Mouse (Mus musculus) retina, postnatal 1 day (tissue): Measurements from ENCODE around the gene Eif4ebp2.
A peak's percentile ranks its signal among the peaks of the same experiment; 100 is the strongest.

Experiments used
- DNase-seq: peaks from one replicate; pipeline ENCODE4 v3.0.0-alpha.2; 2012

The Eif4ebp2 gene

DNA sequence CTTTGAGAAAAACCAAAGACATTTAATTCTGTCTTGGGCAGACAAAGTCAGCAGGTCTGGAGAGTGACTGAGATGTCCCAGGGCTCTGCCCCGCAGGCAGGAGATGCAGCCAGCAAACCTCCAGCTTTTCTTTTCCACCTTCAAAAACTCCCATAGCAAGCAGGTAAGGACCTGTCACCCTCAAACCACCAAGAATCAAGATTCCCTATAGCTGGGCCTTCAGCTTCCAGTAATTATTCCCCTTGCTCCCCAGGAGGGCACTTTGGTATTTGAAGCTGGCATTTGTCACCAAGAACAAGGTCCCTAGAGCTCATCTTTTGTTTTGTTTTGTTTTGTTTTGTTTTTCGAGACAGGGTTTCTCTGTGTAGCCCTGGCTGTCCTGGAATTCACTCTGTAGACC is 35.4 kb downstream of the Eif4ebp2 start:
- no peak for DNase-seq

DNA sequence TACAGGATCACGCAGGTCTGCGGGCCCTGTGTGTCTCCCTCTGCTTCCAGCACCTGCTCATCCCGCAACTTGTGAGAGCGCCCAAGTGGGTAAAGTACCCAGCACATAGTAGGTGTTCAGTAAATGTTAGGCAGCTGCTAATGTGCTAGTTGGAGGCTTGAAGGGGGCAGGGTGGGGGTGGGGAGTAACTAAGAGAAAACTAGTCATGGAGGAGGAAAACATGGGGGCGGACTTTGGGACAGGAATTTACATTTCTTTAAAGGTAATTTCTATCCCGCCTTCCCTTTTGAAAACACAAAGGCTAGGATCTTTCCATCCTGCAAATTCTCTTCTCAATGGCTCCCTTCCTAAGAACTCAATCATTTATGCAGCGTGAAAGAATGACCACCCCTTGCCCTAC is 35.9 kb downstream of the Eif4ebp2 start:
- DNase-seq = no peak

GRCm38 (mm10) chr10:61415890-61416289 is 36.6 kb downstream of the Eif4ebp2 start:
- DNase-seq = no peak

DNA sequence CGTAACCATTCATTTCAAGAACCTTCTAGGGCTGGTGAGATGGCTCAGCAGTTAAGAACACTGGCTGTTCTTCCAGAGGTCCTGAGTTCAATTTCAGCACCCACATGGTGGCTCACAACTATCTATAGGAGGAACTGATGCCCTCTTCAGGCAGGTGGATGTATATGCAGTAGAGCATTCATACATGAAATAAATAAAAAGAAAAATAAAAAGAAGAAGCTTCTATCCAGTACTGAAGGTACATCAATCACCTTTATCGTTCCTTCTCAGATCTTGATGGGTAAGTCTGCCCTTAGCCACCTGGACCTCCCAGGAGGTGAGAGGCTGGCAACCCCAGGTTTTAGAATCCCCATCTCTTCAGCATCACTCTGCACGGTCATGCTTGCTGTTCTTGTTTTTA is 37.2 kb downstream of the Eif4ebp2 start:
- DNase-seq = no peak

DNA sequence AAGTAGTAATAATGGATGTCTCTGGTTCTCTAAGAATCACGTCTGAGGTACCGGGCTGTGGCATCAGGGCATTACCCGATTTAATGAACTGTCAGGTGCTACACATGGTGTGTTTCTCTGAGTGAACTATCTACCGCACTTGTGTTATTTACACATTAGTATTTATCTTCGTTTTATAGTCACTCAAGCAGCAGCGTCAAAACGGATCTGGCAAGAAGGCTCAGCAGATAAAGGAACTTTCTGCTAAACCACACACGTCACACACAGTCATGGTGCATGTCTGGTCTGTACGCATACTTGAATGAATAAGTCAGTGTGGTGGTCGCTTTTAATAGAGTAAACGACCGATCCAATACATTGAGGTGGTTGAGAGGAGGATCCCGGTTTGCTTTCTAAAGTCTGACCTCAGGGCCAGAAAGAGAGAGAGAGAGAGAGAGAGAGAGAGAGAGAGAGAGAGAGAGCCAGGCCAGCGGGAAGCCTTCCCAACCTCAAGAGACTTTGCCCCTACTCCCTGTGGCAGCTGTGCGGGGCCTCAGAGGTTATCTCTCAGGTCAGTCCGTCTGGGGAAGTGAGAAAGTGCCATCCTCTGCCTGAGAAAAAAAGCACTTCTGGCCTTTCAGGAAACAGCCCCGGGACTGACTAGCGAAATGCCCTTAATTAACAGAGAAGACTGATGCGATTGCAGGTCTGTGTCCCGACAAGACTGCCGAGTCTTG is 39.4 kb downstream of the Eif4ebp2 start:
- DNase-seq = no peak

- DNase-seq = no peak
Measured at GRCm38 (mm10) chr10:61410193-61410592, 42.3 kb downstream of the Eif4ebp2 start.

DNA sequence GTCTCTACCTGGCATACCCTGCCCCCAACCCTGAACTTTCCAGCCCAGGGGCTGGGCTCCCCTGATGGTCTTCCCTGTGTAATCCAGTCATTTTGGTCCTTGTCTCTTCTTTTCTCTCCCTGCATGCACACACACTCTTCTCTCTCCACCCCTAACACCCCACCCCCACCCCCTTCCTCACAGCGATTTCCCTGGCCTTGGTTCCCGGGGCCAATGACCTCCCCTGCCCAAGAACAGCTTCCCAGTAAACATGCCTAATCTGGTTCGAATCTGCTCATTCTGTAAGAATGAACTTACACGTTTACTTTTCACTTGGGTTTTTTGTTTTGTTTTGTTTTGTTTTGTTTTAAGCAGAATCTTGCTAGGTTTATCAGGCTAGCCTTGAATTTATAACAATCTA is 42.7 kb downstream of the Eif4ebp2 start:
- no peak for DNase-seq

DNA sequence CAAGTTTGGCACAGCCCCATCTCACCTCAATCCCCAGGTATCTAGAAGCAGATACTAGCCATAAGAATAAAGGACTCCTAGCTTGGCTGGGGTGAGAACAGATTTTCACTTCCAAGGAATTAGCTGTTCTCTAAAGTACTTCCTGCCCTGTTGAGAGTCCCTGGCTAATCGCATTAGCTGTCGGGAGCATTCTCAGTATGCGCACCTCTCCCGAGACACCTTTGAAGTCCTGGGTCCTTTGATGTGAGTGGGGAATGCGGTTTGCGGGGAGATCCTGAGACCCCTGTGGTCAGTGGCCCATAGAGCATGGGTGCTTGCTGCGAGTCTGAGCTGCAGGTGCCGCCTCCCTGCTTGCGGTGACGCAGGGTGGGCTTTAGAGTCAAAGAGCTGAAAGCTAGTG is 46.5 kb downstream of the Eif4ebp2 start:
- DNase-seq = peak; percentile 38

GRCm38 (mm10) chr10:61402911-61403310 is 49.5 kb downstream of the Eif4ebp2 start:
- no peak for DNase-seq

DNA sequence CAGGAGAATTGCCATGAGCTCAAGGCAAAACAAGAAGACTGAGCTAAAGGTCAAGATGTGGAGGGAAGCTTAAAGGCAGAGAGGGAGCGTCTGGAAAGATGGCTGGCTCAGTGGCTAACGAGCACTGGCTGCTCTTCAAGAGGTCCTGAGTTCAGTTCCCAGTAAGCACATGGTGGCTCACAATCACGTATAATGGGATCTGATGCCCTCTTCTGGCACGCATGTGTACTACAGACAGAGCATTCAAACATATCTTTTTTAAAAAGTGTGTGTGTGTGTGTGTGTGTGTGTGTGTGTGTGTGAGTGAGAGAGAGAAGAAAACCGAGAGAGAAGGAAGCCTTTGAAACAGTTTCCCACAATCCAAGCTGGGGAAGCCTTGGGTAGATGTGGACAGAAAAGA is 50.0 kb downstream of the Eif4ebp2 start:
- DNase-seq = no peak

- no peak for DNase-seq
Measured at GRCm38 (mm10) chr10:61400407-61400806, 52.1 kb downstream of the Eif4ebp2 start.

DNA sequence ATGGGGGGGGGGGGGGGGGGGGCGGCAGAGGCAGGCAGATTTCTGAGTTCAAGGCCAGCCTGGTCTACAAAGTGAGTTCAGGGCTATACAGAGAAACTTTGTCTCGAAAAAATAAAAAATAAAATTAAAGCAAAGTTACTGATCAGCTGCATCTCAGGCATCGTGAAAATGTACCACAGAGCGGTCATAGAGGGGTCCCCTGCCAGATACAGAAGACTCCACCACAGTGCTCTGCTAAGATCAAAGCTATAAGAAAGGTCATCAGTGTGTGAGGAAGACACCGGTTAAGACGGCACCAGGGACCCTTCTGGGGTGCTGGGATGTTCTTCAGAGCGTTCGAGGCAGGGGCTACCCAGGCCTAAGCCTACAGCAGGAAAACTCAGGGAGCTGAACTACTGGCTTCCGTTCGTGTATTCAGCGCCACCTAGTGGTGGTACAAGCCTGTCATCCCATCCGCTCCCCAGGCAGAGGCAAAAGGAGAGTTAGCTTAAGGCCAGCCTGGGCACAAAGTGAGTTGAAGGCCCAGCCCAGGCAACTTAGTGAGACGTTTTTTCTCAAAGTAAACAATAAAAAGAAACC is 53.2 kb downstream of the Eif4ebp2 start:
- peak; percentile 87 for DNase-seq

- no peak for DNase-seq
Measured at GRCm38 (mm10) chr10:61398125-61398524, 54.3 kb downstream of the Eif4ebp2 start.

GRCm38 (mm10) chr10:61394476-61395136 is 57.9 kb downstream of the Eif4ebp2 start:
- no peak for DNase-seq

- no peak for DNase-seq
Measured at GRCm38 (mm10) chr10:61392584-61392983, 59.9 kb downstream of the Eif4ebp2 start.

DNA sequence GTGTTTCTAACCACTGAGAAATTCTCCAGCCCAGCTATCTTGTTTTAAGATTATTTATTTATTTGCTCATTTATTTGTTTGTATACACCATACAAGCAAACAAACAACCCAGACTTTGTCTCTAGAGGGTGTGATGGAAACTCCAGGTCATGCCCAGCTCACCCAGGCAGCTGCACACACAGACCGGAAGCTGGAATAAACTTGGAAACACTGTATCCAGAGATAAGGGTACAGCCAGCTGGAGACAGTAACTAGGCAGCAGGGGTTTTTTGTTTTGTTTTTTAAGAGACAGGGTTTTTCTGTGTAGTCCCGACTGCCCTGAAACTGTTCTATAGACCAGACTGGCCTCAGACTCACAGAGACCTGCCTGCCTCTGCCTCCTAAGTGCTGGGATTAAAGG is 62.3 kb downstream of the Eif4ebp2 start:
- DNase-seq = no peak

- DNase-seq = no peak
Measured at GRCm38 (mm10) chr10:61389020-61389419, 63.4 kb downstream of the Eif4ebp2 start.

GRCm38 (mm10) chr10:61386284-61386683 is 66.2 kb downstream of the Eif4ebp2 start:
- no peak for DNase-seq

DNA sequence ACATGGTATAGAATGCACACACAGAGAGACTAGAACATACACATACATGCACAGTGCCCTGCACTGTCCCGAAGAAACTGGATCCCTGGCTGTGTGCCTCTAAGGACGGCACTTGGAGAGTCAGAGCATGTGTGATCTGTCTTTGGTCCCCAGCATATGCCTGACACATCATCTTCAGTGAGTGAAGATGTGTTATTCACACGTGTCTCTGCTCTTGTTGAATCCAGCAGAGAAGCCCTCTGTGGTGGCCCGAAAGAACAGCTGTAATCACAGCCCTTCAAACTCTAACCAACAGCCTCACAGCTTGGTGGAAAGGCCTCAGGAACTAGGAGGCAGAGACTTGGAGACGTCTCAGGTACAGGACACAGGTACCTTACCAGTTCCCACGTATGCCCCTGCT is 67.3 kb downstream of the Eif4ebp2 start:
- DNase-seq = no peak

GRCm38 (mm10) chr10:61383715-61384047 is 68.8 kb downstream of the Eif4ebp2 start:
- no peak for DNase-seq

DNA sequence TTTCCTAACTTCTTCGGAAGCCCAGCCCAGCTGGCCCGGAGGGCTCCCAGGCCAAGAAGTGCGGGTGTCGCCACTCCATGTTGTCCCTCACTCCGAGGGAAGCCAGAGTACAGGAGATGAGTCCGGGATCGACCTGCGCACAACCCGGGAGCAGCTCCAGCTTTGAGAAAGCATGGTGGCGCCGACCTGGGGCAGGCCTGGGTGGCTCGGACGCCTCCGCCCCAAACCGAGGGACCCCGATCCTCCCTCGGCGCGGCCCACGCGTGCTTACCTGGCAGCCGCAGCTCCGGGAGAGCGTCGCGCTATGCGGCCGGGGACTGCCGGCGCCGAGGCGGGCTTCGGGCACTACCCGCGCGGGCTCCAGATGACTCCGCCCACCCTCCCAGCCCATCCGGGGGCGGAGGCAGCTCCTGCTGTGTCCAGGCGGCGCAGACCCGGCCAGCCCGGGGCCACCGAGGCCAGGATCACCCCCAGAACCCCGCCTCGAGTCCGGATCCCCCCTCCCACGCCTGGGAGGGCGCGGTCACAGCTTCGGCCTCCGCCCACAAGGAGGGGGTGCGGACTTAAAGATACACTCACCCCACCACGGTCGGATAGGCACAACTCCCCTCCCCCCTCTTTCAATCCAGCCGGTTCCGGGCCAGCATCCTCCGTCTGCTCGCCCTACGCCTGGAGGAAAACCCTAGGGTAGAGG is 69.3 kb downstream of the Eif4ebp2 start, which contains the start of gene Pald1:
Gene Pald1 (minus strand): TSS at position 510 of the 694 bp plus-strand sequence.
- peak; percentile 88 for DNase-seq

DNA sequence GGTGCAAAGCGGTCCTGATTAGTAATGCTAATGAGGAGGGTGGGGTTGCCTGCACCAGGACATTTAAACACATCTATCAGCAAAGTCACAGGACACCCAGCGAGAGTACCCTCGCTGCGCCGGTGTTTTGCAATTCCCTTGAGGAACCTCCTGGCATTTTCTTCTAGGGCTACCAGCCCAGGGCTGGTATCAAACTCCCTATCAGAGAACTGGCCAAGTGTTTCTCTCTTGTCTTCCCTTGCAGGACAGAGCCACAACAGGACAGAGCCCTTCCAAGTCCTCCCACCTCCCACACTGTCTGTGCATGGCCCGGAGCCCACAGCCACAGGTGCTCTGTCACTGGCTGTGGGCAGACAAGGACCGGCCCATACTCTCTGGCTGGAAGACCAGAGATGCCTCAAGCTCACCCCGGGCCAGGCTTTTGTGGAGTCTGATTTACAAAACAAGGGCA is 70.2 kb downstream of the Eif4ebp2 start:
- DNase-seq = no peak

DNA sequence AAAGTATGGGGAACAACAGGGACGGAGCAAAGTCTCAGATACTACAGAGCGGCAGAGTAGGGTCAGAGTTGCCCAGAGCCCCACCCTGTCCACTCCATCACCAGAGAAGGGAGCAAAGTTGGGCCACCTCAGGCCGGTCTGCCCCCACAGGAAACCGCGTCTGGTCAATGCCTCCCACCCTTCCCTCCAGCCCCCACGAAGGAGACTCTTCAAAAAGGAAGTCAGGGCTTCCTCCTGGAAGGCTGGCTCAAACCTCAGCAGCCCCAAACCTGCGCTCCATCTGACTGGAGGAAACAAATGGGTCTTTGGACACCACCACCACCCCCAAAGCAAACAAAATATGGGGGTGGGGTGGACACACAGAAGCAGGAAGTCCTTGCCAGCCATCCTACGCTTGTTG is 70.6 kb downstream of the Eif4ebp2 start:
- DNase-seq = no peak

DNA sequence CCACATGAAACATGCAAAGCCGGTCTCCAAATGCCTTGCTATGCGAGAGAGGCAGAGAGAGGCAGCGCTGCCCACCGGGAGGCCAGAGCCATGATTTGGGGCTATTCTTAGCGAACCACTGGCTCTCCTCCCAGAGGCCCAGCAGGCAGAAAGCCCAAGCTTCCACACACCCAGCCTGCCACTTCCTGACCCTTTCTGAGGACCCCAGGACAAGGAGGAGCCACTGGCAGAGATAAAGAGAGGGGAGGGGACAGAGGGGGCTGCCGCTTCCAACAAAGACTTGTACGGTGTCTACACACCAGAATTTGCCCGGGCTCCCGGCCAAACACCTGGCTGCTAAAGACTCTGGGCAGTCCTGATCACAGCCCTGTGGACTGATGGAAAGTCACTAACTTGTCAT is 72.3 kb downstream of the Eif4ebp2 start:
- peak; percentile 50 for DNase-seq
